In the genomic region with DNA sequence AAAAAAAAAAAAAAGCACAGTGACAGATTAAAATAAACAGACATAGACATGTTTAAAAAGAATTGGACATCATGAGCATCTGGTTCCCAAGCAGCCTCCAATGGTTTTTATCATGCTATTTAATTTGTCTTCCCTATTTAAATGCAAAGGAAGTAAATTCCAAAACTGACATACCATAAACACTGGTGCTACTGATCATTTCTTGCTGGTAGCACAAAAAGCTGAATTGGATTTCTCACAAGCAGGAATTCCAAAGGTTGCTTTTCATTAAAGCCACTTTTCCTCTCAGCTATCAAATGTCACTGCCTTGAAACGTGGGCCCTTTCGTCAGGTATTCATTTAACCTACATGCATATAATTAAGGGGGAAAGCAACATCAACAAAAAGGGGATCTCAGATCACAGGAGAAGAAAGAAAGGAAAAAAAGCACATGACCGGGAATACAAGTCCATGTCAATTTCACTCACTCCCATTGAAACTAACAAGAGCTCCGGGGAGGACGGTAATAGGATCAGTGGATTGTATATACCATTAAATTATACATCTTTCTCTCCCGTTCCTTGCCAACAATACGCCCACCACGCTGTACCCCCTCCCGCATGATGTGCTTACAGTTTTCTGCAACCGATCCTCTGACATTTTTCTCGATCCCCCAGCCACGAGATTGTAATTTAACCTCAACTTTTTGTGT, we compare ENCODE assay signal across 8 mouse cellular contexts. TPM values are rescaled to one million over a fixed set of nuclear protein-coding genes. Genes with fewer than 3 reads are reported as not detected.
DNase-seq lines count a peak whose midpoint lies in the region; ATAC-seq lines count a peak whose summit lies in the region.

No protein-coding gene starts in this region.

- peak overlapping the region; percentile 100; the same call in 1 of the 2 replicates for H3K27ac ChIP-seq in embryonic facial prominence, embryonic 11.5 days (replicated peaks; ENCODE audit: low read depth, low read length)
- H3K27ac ChIP-seq in intestine, embryonic 14.5 days (ENCODE audit: low read depth) = peak overlapping the region; percentile 95
- no peak overlapping the region for H3K27ac ChIP-seq in neural tube, embryonic 11.5 days (ENCODE audit: low read depth, low read length)

- peak; percentile 26 for DNase-seq in kidney, adult 9 months
- no peak for DNase-seq in kidney, postnatal 10 days
- DNase-seq in embryonic facial prominence, embryonic 11.5 days (ENCODE audit: low spot score) = peak; percentile 79
- no peak for DNase-seq in intestine, embryonic 14.5 days (ENCODE audit: low spot score)
- DNase-seq in neural tube, embryonic 11.5 days (ENCODE audit: low spot score) = no peak
- no peak for DNase-seq in gastrocnemius, postnatal 14 days
- DNase-seq in left cerebral cortex, adult 11 months (ENCODE audit: low spot score) = no peak
- DNase-seq in gastrocnemius, postnatal 25 days = no peak

- no peaks in the 10 kb centered on the region for H3K4me1 ChIP-seq in embryonic facial prominence, embryonic 11.5 days (ENCODE audit: control insufficient read depth, insufficient read depth, low read length)
- H3K4me1 ChIP-seq in intestine, embryonic 14.5 days (replicated peaks; ENCODE audit: control insufficient read depth, insufficient read depth, low read length) = 0 out of 2 replicates have a peak, but pooled peaks cover 3% of the 10 kb centered on the region
- H3K4me1 ChIP-seq in neural tube, embryonic 11.5 days (ENCODE audit: control insufficient read depth, insufficient read depth, low read length) = peaks cover 7% of the 10 kb centered on the region; the same call in 1 of the 2 replicates

- no peaks in the 10 kb centered on the region for H3K36me3 ChIP-seq in embryonic facial prominence, embryonic 11.5 days (replicated peaks; ENCODE audit: control insufficient read depth, insufficient read depth, low read depth, low read length)
- H3K36me3 ChIP-seq in intestine, embryonic 14.5 days (ENCODE audit: control insufficient read depth, insufficient read depth, low read length) = no peaks in the 10 kb centered on the region
- no peaks in the 10 kb centered on the region for H3K36me3 ChIP-seq in neural tube, embryonic 11.5 days (ENCODE audit: control insufficient read depth, insufficient read depth, low read length)

- H3K9me3 ChIP-seq in embryonic facial prominence, embryonic 11.5 days (replicated peaks; ENCODE audit: control insufficient read depth, low read length) = no peaks in the 10 kb centered on the region
- no peaks in the 10 kb centered on the region for H3K9me3 ChIP-seq in intestine, embryonic 14.5 days (ENCODE audit: control insufficient read depth, low read length)
- no peaks in the 10 kb centered on the region for H3K9me3 ChIP-seq in neural tube, embryonic 11.5 days (ENCODE audit: control insufficient read depth, low read length)

- H3K4me3 ChIP-seq in embryonic facial prominence, embryonic 11.5 days (ENCODE audit: low read depth, low read length) = peak overlapping the region; percentile 77
- H3K4me3 ChIP-seq in intestine, embryonic 14.5 days (ENCODE audit: low read depth, low read length) = peak overlapping the region; percentile 77
- H3K4me3 ChIP-seq in neural tube, embryonic 11.5 days (ENCODE audit: low read depth, low read length) = peak overlapping the region; percentile 76

- H3K27me3 ChIP-seq in embryonic facial prominence, embryonic 11.5 days (ENCODE audit: control insufficient read depth, insufficient read depth, low read length) = no peaks in the 10 kb centered on the region
- H3K27me3 ChIP-seq in intestine, embryonic 14.5 days (replicated peaks; ENCODE audit: control insufficient read depth, insufficient read depth, low read length) = no peaks in the 10 kb centered on the region
- no peaks in the 10 kb centered on the region for H3K27me3 ChIP-seq in neural tube, embryonic 11.5 days (ENCODE audit: control insufficient read depth, insufficient read depth, low read length)

- ATAC-seq in embryonic facial prominence, embryonic 11.5 days (replicated peaks; ENCODE audit: insufficient number of reproducible peaks, low FRiP score, low TSS enrichment, low read depth) = peak; percentile 47; the same call in 1 of the 2 replicates
- ATAC-seq in intestine, embryonic 14.5 days (replicated peaks; ENCODE audit: low FRiP score, low TSS enrichment, low read depth) = no peak
- ATAC-seq in neural tube, embryonic 11.5 days (ENCODE audit: insufficient read depth, low FRiP score, low TSS enrichment) = no peak

- H3K9ac ChIP-seq in embryonic facial prominence, embryonic 11.5 days (replicated peaks; ENCODE audit: low read length) = peak overlapping the region; percentile 14
- H3K9ac ChIP-seq in intestine, embryonic 14.5 days (ENCODE audit: low read length) = peak overlapping the region; percentile 89
- peak overlapping the region; percentile 96 for H3K9ac ChIP-seq in neural tube, embryonic 11.5 days (ENCODE audit: low read length)

- peak overlapping the region; percentile 79 for H3K4me2 ChIP-seq in embryonic facial prominence, embryonic 11.5 days (ENCODE audit: low read depth, low read length)
- peak overlapping the region; percentile 63 for H3K4me2 ChIP-seq in intestine, embryonic 14.5 days (ENCODE audit: low read length)
- peak overlapping the region; percentile 75 for H3K4me2 ChIP-seq in neural tube, embryonic 11.5 days (ENCODE audit: low read depth)

- intact Hi-C loops in gastrocnemius, postnatal 14 days (cut with DNase I; ENCODE audit: low total_unique reads) = no loop called here

- 0% methylated on average over 12 of the region's 12 CpGs for WGBS in embryonic facial prominence, embryonic 11.5 days
- under 1% methylated on average over 12 of the region's 12 CpGs for WGBS in intestine, embryonic 14.5 days
- WGBS in neural tube, embryonic 11.5 days = 0% methylated on average over 12 of the region's 12 CpGs

RNA-seq across cellular contexts. Expression of a gene that starts 1.0 kb away (rescaled TPM):
- polyA plus RNA-seq in embryonic facial prominence, embryonic 11.5 days (2014; fragmentation: Nextera tagmentation; extraction: Ambion mirVana) = 13.2 and 15.9 TPM in 2 replicates
- polyA plus RNA-seq in intestine, embryonic 14.5 days (2014; fragmentation: Nextera tagmentation; extraction: Ambion mirVana) = 3.8 and 5.4 TPM in 2 replicates
- 17.5 and 18.1 TPM in 2 replicates for polyA plus RNA-seq in neural tube, embryonic 11.5 days (2014; fragmentation: Nextera tagmentation; extraction: Ambion mirVana)
- 1 to 10 TPM in 1 of 2 experiments, under 1 TPM in 1; 0.95 to 2.6 TPM for total RNA-seq in gastrocnemius, postnatal 14 days (2021)
- 1 to 10 TPM; 1.3 to 2.8 TPM for total RNA-seq in gastrocnemius, postnatal 25 days (2021)

Comparison
In these comparisons a context has a peak if more than half of its experiments do, and no peak if none do; other contexts are left out.
1. DNase-seq: peak in kidney, adult 9 months (single experiment) and embryonic facial prominence, embryonic 11.5 days (single experiment); none in kidney, postnatal 10 days (single experiment), intestine, embryonic 14.5 days (single experiment), neural tube, embryonic 11.5 days (single experiment), gastrocnemius, postnatal 14 days (single experiment), left cerebral cortex, adult 11 months (single experiment) and gastrocnemius, postnatal 25 days (single experiment).
2. H3K9ac ChIP-seq: peak in every context shown above with its lines; median percentile 96 in neural tube, embryonic 11.5 days; 89 in intestine, embryonic 14.5 days; 14 in embryonic facial prominence, embryonic 11.5 days.
3. Peak in every context shown above with its lines, with median percentiles within 50 percentile points of each other: H3K4me2 ChIP-seq and H3K4me3 ChIP-seq.